Mouse (Mus musculus) stomach, adult 2 months (tissue): ENCODE results near the gene Gnpda2. TPM values are rescaled to one million over a fixed set of nuclear protein-coding genes. Genes with fewer than 3 reads are reported as not detected.

ENCODE experiments used
- polyA plus RNA-seq: library from polyadenylated mRNA; depleted of rRNA; stranded (reverse); fragments of >200 nt; gene quantifications from 2 replicates; pipeline ENCODE4 v1.2.3, GENCODE M21; 2012; rRNA removed

The Gnpda2 gene
- 2.1 and 2.3 TPM in 2 replicates for polyA plus RNA-seq

DNA sequence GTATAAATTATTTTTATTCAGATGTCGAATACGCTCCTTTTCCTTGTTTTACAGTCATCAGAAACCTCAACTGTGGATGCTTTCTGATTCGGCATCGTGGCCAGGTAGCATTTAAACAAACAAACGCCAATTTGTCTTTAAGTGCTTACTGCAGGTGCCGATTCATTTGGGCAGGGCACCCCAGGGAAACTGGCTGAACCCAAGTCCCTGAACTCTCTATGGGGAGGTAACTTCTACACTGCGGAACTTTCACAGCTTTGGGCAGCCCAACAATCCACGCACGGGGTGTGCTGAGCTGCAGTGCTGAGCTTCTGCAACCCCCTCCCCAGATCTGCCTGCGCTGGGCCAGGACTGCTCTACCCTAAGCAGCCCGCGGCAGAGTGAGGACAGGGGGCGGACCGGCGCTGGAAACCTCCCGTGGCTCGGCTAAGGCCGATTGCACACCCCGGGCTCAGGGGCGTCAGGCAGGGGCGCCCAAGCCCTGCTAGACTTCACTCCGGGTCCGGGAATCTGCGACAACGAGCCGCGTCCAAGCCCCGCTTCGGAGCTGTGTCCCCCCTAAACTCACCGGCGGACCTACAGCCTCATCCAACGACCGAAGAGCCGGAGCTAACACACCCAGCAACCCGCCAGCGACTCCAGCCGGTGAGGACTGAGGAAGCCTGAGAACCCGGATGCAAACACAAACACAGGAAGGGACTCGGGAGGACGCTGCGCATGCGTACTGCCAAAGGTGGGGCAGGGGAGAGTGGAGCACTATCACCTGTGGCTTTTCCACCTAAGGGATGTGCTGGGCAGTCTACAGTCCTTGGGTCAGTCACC lies at the start of gene Gnpda2:
Gene Gnpda2 (minus strand): TSS at position 701 of the 822 bp plus-strand sequence.

DNA sequence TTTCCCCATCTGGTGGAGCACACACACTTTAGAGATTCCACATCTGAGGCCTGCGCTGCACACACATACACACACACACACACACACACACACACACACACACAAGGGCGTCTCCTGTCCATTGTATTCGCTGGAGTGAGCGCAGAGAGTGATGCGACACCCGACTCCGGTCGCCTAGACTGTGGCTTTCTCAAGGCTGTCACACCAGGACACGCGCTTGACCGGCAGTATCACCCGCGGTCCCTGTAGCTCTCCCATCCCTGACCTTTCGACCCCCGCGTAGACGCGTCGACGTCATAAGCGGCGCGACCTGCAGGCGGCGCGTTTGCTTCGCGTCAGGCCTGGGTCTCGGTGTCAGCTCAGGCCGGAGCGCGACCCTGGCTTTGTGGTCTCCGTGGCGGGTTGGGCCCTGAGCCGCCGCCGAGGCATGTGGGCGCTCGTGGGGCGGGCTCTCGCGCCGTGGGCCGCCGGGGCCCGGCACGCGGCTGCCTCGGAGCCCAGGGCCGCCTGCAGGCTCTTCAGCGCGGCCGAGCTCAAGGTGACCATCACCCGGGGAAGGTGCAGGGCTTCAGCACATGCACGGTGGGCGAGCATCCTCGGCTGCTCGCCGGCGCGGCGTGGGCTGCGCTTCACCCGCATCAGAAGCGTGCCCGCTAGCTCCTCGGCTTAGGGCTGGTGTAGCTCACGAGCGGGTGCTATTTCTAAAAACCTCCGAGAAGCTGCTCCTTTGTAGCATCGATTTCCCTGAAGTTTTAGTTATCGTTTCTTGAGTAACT lies 35.3 kb downstream of the Gnpda2 start, which contains the start of gene Guf1:
Gene Guf1 (plus strand): TSS at position 296 of the 776 bp plus-strand sequence.

DNA sequence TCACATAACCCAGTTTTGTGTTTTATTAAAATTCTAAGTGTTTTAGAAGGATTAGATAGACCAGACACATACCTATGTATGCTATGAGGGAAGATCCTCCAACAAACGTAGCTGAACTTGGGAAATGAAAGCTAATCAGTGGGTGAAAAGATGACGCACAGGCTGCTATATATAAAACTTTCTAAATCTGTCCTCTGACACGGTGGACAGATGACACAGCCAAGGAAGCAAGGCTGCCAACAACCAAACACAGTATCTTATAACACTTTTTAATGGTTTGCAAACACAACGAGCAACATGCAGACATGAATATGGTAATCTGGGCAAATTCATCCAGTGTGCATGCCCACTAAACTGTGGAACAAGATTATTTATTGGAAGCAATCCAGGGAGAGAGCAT lies 49.7 kb downstream of the Gnpda2 start, which contains the start of gene Yipf7:
Gene Yipf7 (minus strand): TSS at position 160 of the 400 bp plus-strand sequence.

Other genes with a start within 250 kb of the Gnpda2 start
- 0.63 and 0.64 TPM in 2 replicates for gene Yipf7, start 49.7 kb downstream of the Gnpda2 start, polyA plus RNA-seq
- 3.1 and 3.7 TPM in 2 replicates for gene Guf1, start 35.4 kb downstream of the Gnpda2 start, polyA plus RNA-seq